Mouse (Mus musculus) myocyte (in vitro differentiated cells): Measurements from ENCODE around the gene Rpl37a. TPM values are rescaled to one million over a fixed set of nuclear protein-coding genes. Genes with fewer than 3 reads are reported as not detected.
A peak's percentile ranks its signal among the peaks of the same experiment; 100 is the strongest.

Experiments used
- H3K27me3 ChIP-seq: one replicate; pipeline ENCODE4 v1.6.1; 2011; ENCODE audit not compliant: control insufficient read depth, insufficient read depth, insufficient read length
- H3K36me3 ChIP-seq: one replicate; pipeline ENCODE4 v1.6.1; 2011; ENCODE audit not compliant: control insufficient read depth, insufficient read depth
- H3K4me2 ChIP-seq: one replicate; pipeline ENCODE4 v1.6.1; 2011; ENCODE audit warnings: low read depth, control low read depth
- H3K4me3 ChIP-seq: one replicate; pipeline ENCODE4 v1.5.1; 2011; ENCODE audit warnings: mild to moderate bottlenecking, control low read depth, moderate library complexity
- H3K79me2 ChIP-seq: one replicate; pipeline ENCODE4 v1.6.1; 2011; ENCODE audit not compliant: control insufficient read depth, insufficient read depth
- H3ac ChIP-seq: one replicate; pipeline ENCODE4 v1.6.1; 2011; ENCODE audit not compliant: control insufficient read depth, insufficient read length
- CEBPB ChIP-seq: IDR thresholded peaks from 2 replicates; pipeline ENCODE4 v1.6.1; 2011; ENCODE audit warnings: mild to moderate bottlenecking, moderate library complexity; ENCODE audit not compliant: poor library complexity, insufficient read depth, severe bottlenecking
- E2F4 ChIP-seq: IDR thresholded peaks from one replicate; pipeline ENCODE4 v1.6.1; 2011; ENCODE audit warnings: mild to moderate bottlenecking, control low read depth, moderate library complexity; ENCODE audit not compliant: insufficient read depth
- MAX ChIP-seq: IDR thresholded peaks from one replicate; pipeline ENCODE4 v1.6.1; 2011; ENCODE audit warnings: low read depth, mild to moderate bottlenecking, control low read depth
- MYOD1 ChIP-seq, 3 experiments: IDR thresholded peaks; one replicate each; pipeline ENCODE4 v1.6.1; 2011; ENCODE audit warnings: control low read depth in 2 of 3, low read depth in 2 of 3, mild to moderate bottlenecking in 2 of 3, moderate library complexity in 1 of 3; ENCODE audit not compliant: insufficient read length in 2 of 3, control insufficient read depth in 1 of 3
- MYOG ChIP-seq, 3 experiments: IDR thresholded peaks; one replicate each; pipeline ENCODE4 v1.6.1; 2011; ENCODE audit warnings: control low read depth in 2 of 3, low read depth in 2 of 3, mild to moderate bottlenecking in 2 of 3; ENCODE audit not compliant: insufficient read length in 2 of 3, control insufficient read depth in 1 of 3, insufficient read depth in 1 of 3
- POLR2A ChIP-seq: IDR thresholded peaks from one replicate; pipeline ENCODE4 v1.6.1; 2011; ENCODE audit warnings: low read depth, mild to moderate bottlenecking, control low read depth, moderate library complexity; ENCODE audit not compliant: insufficient read length
- POLR2AphosphoS2 ChIP-seq: IDR thresholded peaks from one replicate; pipeline ENCODE4 v1.6.1; 2011; ENCODE audit warnings: low read depth, control low read depth; ENCODE audit not compliant: insufficient read length
- REST ChIP-seq: IDR thresholded peaks from one replicate; pipeline ENCODE4 v1.6.1; 2011; ENCODE audit warnings: mild to moderate bottlenecking, control low read depth, moderate library complexity; ENCODE audit not compliant: insufficient read depth, insufficient read length
- SRF ChIP-seq: IDR thresholded peaks from one replicate; pipeline ENCODE4 v1.6.1; 2011; ENCODE audit warnings: low read depth; ENCODE audit not compliant: control insufficient read depth, insufficient read length
- TCF12 ChIP-seq: IDR thresholded peaks from one replicate; pipeline ENCODE4 v1.6.1; 2011; ENCODE audit warnings: mild to moderate bottlenecking, control low read depth; ENCODE audit not compliant: poor library complexity, insufficient read depth, severe bottlenecking
- TCF3 ChIP-seq: IDR thresholded peaks from one replicate; pipeline ENCODE4 v1.6.1; 2011; ENCODE audit warnings: low read depth, control low read depth; ENCODE audit not compliant: insufficient read length
- USF1 ChIP-seq: IDR thresholded peaks from one replicate; pipeline ENCODE4 v1.6.1; 2011; ENCODE audit warnings: low read depth, mild to moderate bottlenecking, control low read depth, moderate library complexity
- polyA plus RNA-seq: library from polyadenylated mRNA; unstranded; fragments of >200 nt; fragmentation: generic; extraction: Trizol; gene quantifications from one replicate; pipeline ENCODE4 v1.2.1, GENCODE M21; 2012; ENCODE audit warnings: missing spikeins

Gene Rpl37a
- polyA plus RNA-seq: 2,680 TPM

GRCm38 (mm10) chr1:72710753-72711653, at the start of gene Rpl37a:
TSS of gene Rpl37a (plus strand) at chr1:72711290.
- Histone ChIP-seq H3K79me2 (peaks cover 27% of the 10 kb centered on the region), H3ac (peak within 1 kb of the TSS; percentile 76), H3K27me3 (no peaks in the 10 kb centered on the region), H3K4me3 (peak within 1 kb of the TSS; percentile 94), H3K36me3 (peaks cover 21% of the 10 kb centered on the region), H3K4me2 (peak within 1 kb of the TSS; percentile 92)
- TF ChIP-seq POLR2A: peak; percentile 89
- no peak for TF ChIP-seq TCF3
- TF ChIP-seq MAX: no peak
- peak; percentile 91 for TF ChIP-seq POLR2AphosphoS2
- TF ChIP-seq REST: peak; percentile 16

- TF ChIP-seq USF1: no peak
- TF ChIP-seq REST: no peak
- no peak for TF ChIP-seq CEBPB
- no peak for TF ChIP-seq MAX
- TF ChIP-seq TCF3: no peak
- no peak for TF ChIP-seq E2F4
- TF ChIP-seq POLR2AphosphoS2: no peak
- no peak for TF ChIP-seq MYOD1 (IDR thresholded peaks at IDR 0.05; ENCODE audit: control insufficient read depth in 1 of 3, insufficient read length in 2 of 3, low read depth in 2 of 3)
- no peak for TF ChIP-seq TCF12
- TF ChIP-seq SRF: no peak
- TF ChIP-seq MYOG (IDR thresholded peaks at IDR 0.05; ENCODE audit: control insufficient read depth in 1 of 3, insufficient read depth in 1 of 3, insufficient read length in 2 of 3, low read depth in 2 of 3): no peak
- TF ChIP-seq POLR2A: no peak
- H3K36me3 ChIP-seq: no peaks in the 10 kb centered on the region
Observed at GRCm38 (mm10) chr1:72673070-72673469, 38.0 kb upstream of the Rpl37a start.

GRCm38 (mm10) chr1:72696256-72696655, 14.8 kb upstream of the Rpl37a start:
- Histone ChIP-seq H3K4me3 (no peak overlapping the region), H3K27me3 (no peaks in the 10 kb centered on the region), H3K36me3 (no peaks in the 10 kb centered on the region), H3K4me2 (no peak overlapping the region), H3K79me2 (no peaks in the 10 kb centered on the region), H3ac (no peak overlapping the region)
- TF ChIP-seq TCF3 (no peak), POLR2A (no peak), CEBPB (no peak), REST (no peak), MYOG (IDR thresholded peaks at IDR 0.05; ENCODE audit: control insufficient read depth in 1 of 3, insufficient read depth in 1 of 3, insufficient read length in 2 of 3, low read depth in 2 of 3) (no peak), MYOD1 (IDR thresholded peaks at IDR 0.05; ENCODE audit: control insufficient read depth in 1 of 3, insufficient read length in 2 of 3, low read depth in 2 of 3) (no peak), MAX (no peak), POLR2AphosphoS2 (no peak), USF1 (no peak), TCF12 (no peak), E2F4 (no peak), SRF (no peak)

More at GRCm38 (mm10) chr1:72673070-72673469, 38.0 kb upstream of the Rpl37a start:
- no peak overlapping the region for H3K4me2 ChIP-seq
- no peaks in the 10 kb centered on the region for H3K79me2 ChIP-seq
- no peak overlapping the region for H3K4me3 ChIP-seq
- H3ac ChIP-seq: no peak overlapping the region
- no peaks in the 10 kb centered on the region for H3K27me3 ChIP-seq

GRCm38 (mm10) chr1:72698651-72699050, 12.4 kb upstream of the Rpl37a start:
- TF ChIP-seq SRF: no peak
- no peak for TF ChIP-seq REST
- no peak for TF ChIP-seq POLR2AphosphoS2
- TF ChIP-seq POLR2A: no peak
- TF ChIP-seq TCF12: no peak
- TF ChIP-seq USF1: no peak
- no peak for TF ChIP-seq E2F4
- TF ChIP-seq TCF3: no peak
- no peak for TF ChIP-seq MYOD1 (IDR thresholded peaks at IDR 0.05; ENCODE audit: control insufficient read depth in 1 of 3, insufficient read length in 2 of 3, low read depth in 2 of 3)
- no peak for TF ChIP-seq MAX
- no peak overlapping the region for H3ac ChIP-seq
- no peaks in the 10 kb centered on the region for H3K79me2 ChIP-seq
- H3K4me3 ChIP-seq: no peak overlapping the region
- H3K4me2 ChIP-seq: no peak overlapping the region
- no peaks in the 10 kb centered on the region for H3K36me3 ChIP-seq
- no peaks in the 10 kb centered on the region for H3K27me3 ChIP-seq

GRCm38 (mm10) chr1:72700479-72700878, 10.6 kb upstream of the Rpl37a start, which contains the start of gene Ankar:
TSS of gene Ankar (minus strand) at chr1:72700579.
- no peak within 1 kb of the TSS for H3ac ChIP-seq
- H3K4me2 ChIP-seq: no peak within 1 kb of the TSS
- H3K36me3 ChIP-seq: no peaks in the 10 kb centered on the region
- H3K4me3 ChIP-seq: no peak within 1 kb of the TSS
- no peaks in the 10 kb centered on the region for H3K79me2 ChIP-seq
- TF ChIP-seq E2F4 (no peak), POLR2AphosphoS2 (no peak), POLR2A (no peak), TCF12 (no peak), TCF3 (no peak), REST (no peak), CEBPB (no peak), USF1 (no peak), SRF (no peak), MYOG (IDR thresholded peaks at IDR 0.05; ENCODE audit: control insufficient read depth in 1 of 3, insufficient read depth in 1 of 3, insufficient read length in 2 of 3, low read depth in 2 of 3) (no peak), MAX (no peak), MYOD1 (IDR thresholded peaks at IDR 0.05; ENCODE audit: control insufficient read depth in 1 of 3, insufficient read length in 2 of 3, low read depth in 2 of 3) (no peak)
- H3K27me3 ChIP-seq: no peaks in the 10 kb centered on the region
